ENCODE assay signal across 9 mouse cellular contexts in the genomic region with DNA sequence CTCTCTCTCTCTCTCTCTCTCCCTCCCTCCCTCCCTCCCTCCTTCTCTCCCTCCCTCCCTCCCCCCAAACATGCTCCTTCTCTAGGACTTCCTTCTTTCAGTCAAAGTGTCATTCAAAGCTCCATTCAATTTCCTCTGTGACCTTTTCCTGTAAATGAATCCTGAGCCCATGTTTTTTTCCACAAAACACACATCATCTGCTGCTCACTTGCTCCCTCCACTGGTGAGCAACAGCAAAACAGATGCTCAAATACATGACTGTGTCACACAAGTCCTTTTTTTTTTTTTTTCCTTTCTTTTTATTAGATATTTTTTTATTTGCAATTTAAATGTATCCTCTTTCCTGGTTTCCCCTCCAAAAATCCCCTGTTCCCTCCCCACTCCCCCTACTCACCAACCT.
A peak's percentile ranks its signal among the peaks of the same experiment; 100 is the strongest.
DNase-seq lines count a peak whose midpoint lies in the region; ATAC-seq and TF ChIP-seq lines count a peak whose summit lies in the region.
"Had no signal": no experiment of that assay in that cellular context is flagged by ENCODE, and none has a peak within 500 bp of the region (broad histone marks: within the 10 kb centered on the region; RNA-seq: fewer than 3 reads in every experiment).

No protein-coding gene starts in this region.

- H3K4me1 ChIP-seq in midbrain, embryonic 14.5 days (ENCODE audit: control insufficient read depth, insufficient read depth, low read length), result 0 out of 2 replicates have a peak, but pooled peaks cover 7% of the 10 kb centered on the region
- no peaks in the 10 kb centered on the region for H3K4me1 ChIP-seq in midbrain, embryonic 13.5 days (replicated peaks)
- H3K4me1 ChIP-seq in hindbrain, postnatal 0 days (ENCODE audit: insufficient read depth, low read length), result no peaks in the 10 kb centered on the region

- ATAC-seq in midbrain, embryonic 14.5 days (ENCODE audit: low FRiP score, low TSS enrichment), result no peak
- no peak for ATAC-seq in midbrain, embryonic 13.5 days
- no peak for ATAC-seq in hindbrain, postnatal 0 days

- no peaks in the 10 kb centered on the region for H3K9me3 ChIP-seq in midbrain, embryonic 14.5 days (ENCODE audit: control insufficient read depth, low read length)
- H3K9me3 ChIP-seq in midbrain, embryonic 13.5 days, result no peaks in the 10 kb centered on the region
- H3K9me3 ChIP-seq in hindbrain, postnatal 0 days (ENCODE audit: low read length), result no peaks in the 10 kb centered on the region
- H3K9me3 ChIP-seq: megakaryocyte, embryonic 14.5 days had no signal

- peak; percentile 44 for DNase-seq in gastrocnemius, adult 2 months
- no peak for DNase-seq in gastrocnemius, adult 8-10 months (ENCODE audit: low spot score in 2 of 2)
- DNase-seq in midbrain, embryonic 14.5 days, result peak; percentile 72
- DNase-seq in adrenal gland, adult (ENCODE audit: inconsistent age in 2 of 2, low spot score in 1 of 2), result peak; percentile 49 to 81
- peak; percentile 80 for DNase-seq in hindbrain, postnatal 0 days (ENCODE audit: low spot score)
- DNase-seq in lung, postnatal 36 days, result peak; percentile 41
- no peak for DNase-seq in natural killer cell, adult 2 months (ENCODE audit: low spot score in 2 of 2)

- no peaks in the 10 kb centered on the region for H3K36me3 ChIP-seq in midbrain, embryonic 14.5 days (ENCODE audit: control insufficient read depth, insufficient read depth, low read length)
- no peaks in the 10 kb centered on the region for H3K36me3 ChIP-seq in midbrain, embryonic 13.5 days
- no peaks in the 10 kb centered on the region for H3K36me3 ChIP-seq in hindbrain, postnatal 0 days (ENCODE audit: insufficient read depth, low read length)

- TF ChIP-seq CTCF in gastrocnemius, adult 2 months (IDR thresholded peaks at IDR 0.05), result peak; percentile 65
- TF ChIP-seq CTCF in hindbrain, postnatal 0 days (IDR thresholded peaks at IDR 0.05; ENCODE audit: low read depth), result peak; percentile 76

- H3K4me2 ChIP-seq in midbrain, embryonic 14.5 days (ENCODE audit: low read length), result no peak overlapping the region
- H3K4me2 ChIP-seq in midbrain, embryonic 13.5 days (replicated peaks), result no peak overlapping the region
- H3K4me2 ChIP-seq in hindbrain, postnatal 0 days (ENCODE audit: low read depth, low read length), result no peak overlapping the region

- H3K9ac ChIP-seq in midbrain, embryonic 14.5 days (replicated peaks; ENCODE audit: low read length), result no peak overlapping the region
- H3K9ac ChIP-seq in midbrain, embryonic 13.5 days (replicated peaks), result no peak overlapping the region
- no peak overlapping the region for H3K9ac ChIP-seq in hindbrain, postnatal 0 days (replicated peaks; ENCODE audit: low read length)

- H3K27me3 ChIP-seq in midbrain, embryonic 14.5 days (ENCODE audit: control insufficient read depth, insufficient read depth, low read length), result no peaks in the 10 kb centered on the region
- H3K27me3 ChIP-seq in midbrain, embryonic 13.5 days, result no peaks in the 10 kb centered on the region
- no peaks in the 10 kb centered on the region for H3K27me3 ChIP-seq in hindbrain, postnatal 0 days (ENCODE audit: insufficient read depth, low read length)

- H3K27ac ChIP-seq in gastrocnemius, adult 2 months, result no peak overlapping the region
- no peak overlapping the region for H3K27ac ChIP-seq in midbrain, embryonic 14.5 days (replicated peaks; ENCODE audit: low read depth, low read length)
- no peak overlapping the region for H3K27ac ChIP-seq in midbrain, embryonic 13.5 days
- H3K27ac ChIP-seq in hindbrain, postnatal 0 days, result no peak overlapping the region

- H3K4me3 ChIP-seq in gastrocnemius, adult 2 months, result no peak overlapping the region
- no peak overlapping the region for H3K4me3 ChIP-seq in midbrain, embryonic 14.5 days (replicated peaks; ENCODE audit: low read depth, low read length)
- H3K4me3 ChIP-seq in midbrain, embryonic 13.5 days (replicated peaks), result no peak overlapping the region
- H3K4me3 ChIP-seq in hindbrain, postnatal 0 days (ENCODE audit: low read length), result no peak overlapping the region
- H3K4me3 ChIP-seq: megakaryocyte, embryonic 14.5 days had no signal

- intact Hi-C loops in gastrocnemius, adult 2 months (cut with DNase I), result no loop called here

Comparison
In these comparisons a context has a peak if more than half of its experiments do, and no peak if none do; other contexts are left out.
1. DNase-seq: peak in gastrocnemius, adult 2 months (single experiment), midbrain, embryonic 14.5 days (single experiment), adrenal gland, adult (2 of 2), hindbrain, postnatal 0 days (single experiment) and lung, postnatal 36 days (single experiment); none in gastrocnemius, adult 8-10 months (0 of 2) and natural killer cell, adult 2 months (0 of 2).